Mouse (Mus musculus) lung, postnatal 0 days (tissue): ENCODE measurements around the gene Invs.

Source experiments
- CTCF ChIP-seq: IDR thresholded peaks from 2 replicates; pipeline ENCODE4 v1.5.1; 2016; ENCODE audit warnings: antibody characterized with exemption, mild to moderate bottlenecking
- EP300 ChIP-seq: IDR thresholded peaks from 2 replicates; pipeline ENCODE4 v1.6.1; 2016; ENCODE audit warnings: antibody characterized with exemption, mild to moderate bottlenecking, control low read depth

- TF ChIP-seq CTCF (no peak), EP300 (no peak)
Measured at GRCm38 (mm10) chr4:48322095-48322494, 42.5 kb downstream of the Invs start.
